Mouse (Mus musculus) liver, postnatal 0 days (tissue): Measurements from ENCODE around the gene Fam163a. TPM values are rescaled to one million over a fixed set of nuclear protein-coding genes. Genes with fewer than 3 reads are reported as not detected.
A peak's percentile ranks its signal among the peaks of the same experiment; 100 is the strongest.

Source experiments
- ATAC-seq: fragments of 200-750 bp; cut with Nextera tagmentation; 2 replicates; pipeline ENCODE4 v1.8.0; 2017; ENCODE audit warnings: mild to moderate bottlenecking, moderate library complexity
- DNase-seq: peaks from one replicate; pipeline ENCODE4 v3.0.0-alpha.2; 2016
- H3K27ac ChIP-seq: fragments of 300-500 bp; sonication (generic); 2 replicates; pipeline ENCODE4 v1.5.1; 2014; ENCODE audit warnings: antibody characterized with exemption, moderate library complexity, mild to moderate bottlenecking, low read depth
- H3K27me3 ChIP-seq: fragments of 300-500 bp; sonication (generic); 2 replicates; pipeline ENCODE4 v1.6.1; 2014; ENCODE audit warnings: low read length, control low read depth, mixed read lengths; ENCODE audit not compliant: insufficient read depth
- H3K36me3 ChIP-seq: fragments of 300-500 bp; sonication (generic); replicated peaks from 2 replicates; pipeline ENCODE4 v1.6.1; 2014; ENCODE audit warnings: mild to moderate bottlenecking, control low read depth, low read length, moderate library complexity, mixed read lengths; ENCODE audit not compliant: insufficient read depth
- H3K4me1 ChIP-seq: fragments of 300-500 bp; sonication (generic); 2 replicates; pipeline ENCODE4 v1.6.1; 2014; ENCODE audit warnings: antibody characterized with exemption, mild to moderate bottlenecking, control low read depth; ENCODE audit not compliant: insufficient read depth
- H3K4me2 ChIP-seq: fragments of 300-500 bp; sonication (generic); 2 replicates; pipeline ENCODE4 v1.6.1; 2014; ENCODE audit warnings: low read depth, mild to moderate bottlenecking, low read length, moderate library complexity, mixed read lengths
- H3K4me3 ChIP-seq: fragments of 300-500 bp; sonication (generic); 2 replicates; pipeline ENCODE4 v1.5.1; 2014; ENCODE audit warnings: low read depth, low read length
- H3K9ac ChIP-seq: fragments of 300-500 bp; sonication (generic); replicated peaks from 2 replicates; pipeline ENCODE4 v1.6.1; 2014; ENCODE audit warnings: mild to moderate bottlenecking, moderate library complexity
- H3K9me3 ChIP-seq: fragments of 300-500 bp; sonication (generic); 2 replicates; pipeline ENCODE4 v1.6.1; 2016; ENCODE audit warnings: mild to moderate bottlenecking, control low read depth, low read length, mixed read lengths
- CTCF ChIP-seq: sonication (generic); IDR thresholded peaks from 2 replicates; pipeline ENCODE4 v1.5.1; 2016; ENCODE audit warnings: antibody characterized with exemption, low read depth
- EP300 ChIP-seq: IDR thresholded peaks from 2 replicates; pipeline ENCODE4 v1.6.1; 2016; ENCODE audit warnings: antibody characterized with exemption, low read depth, mild to moderate bottlenecking
- WGBS: fragments of 180-500 bp; shearing (Covaris S2); extraction: QIAGEN DNeasy Blood & Tissue Kit; methylation state at CpG from one replicate; pipeline ENCODE4 v1.1.7; 2014; ENCODE audit not compliant: insufficient replicate concordance; 5-methylcytosine and 5-hydroxymethylcytosine counted together
- polyA plus RNA-seq: library from polyadenylated mRNA; unstranded; fragments of >200 nt; fragmentation: Nextera tagmentation; extraction: Ambion mirVana; gene quantifications from 2 replicates; pipeline ENCODE4 v1.2.1, GENCODE M21; 2015

Gene Fam163a
- polyA plus RNA-seq, 1 experiment from 2014 or later: 0.07 TPM

DNA sequence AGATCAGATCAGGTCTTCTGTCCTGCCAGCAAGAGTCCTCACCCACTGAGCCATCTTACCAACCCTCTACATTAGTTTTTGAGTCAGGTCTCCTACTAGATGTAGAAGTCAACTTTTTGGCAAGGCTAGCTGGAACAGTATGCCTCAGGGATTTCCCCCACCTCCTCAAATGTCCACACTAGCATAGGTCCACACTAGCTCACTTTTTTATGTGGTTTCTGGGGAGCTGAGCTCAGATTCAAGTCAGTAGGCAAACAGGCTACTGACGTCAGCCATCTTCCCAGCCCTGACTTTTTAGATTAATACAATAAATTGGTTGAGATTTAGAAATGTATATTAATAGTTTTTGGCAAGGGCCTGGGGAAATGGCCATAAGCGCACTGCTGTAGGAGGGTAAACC lies 97.4 kb downstream of the Fam163a start:
- Histone ChIP-seq H3K27ac (no peak overlapping the region), H3K9ac (no peak overlapping the region), H3K9me3 (no peaks in the 10 kb centered on the region), H3K4me3 (no peak overlapping the region), H3K4me1 (no peaks in the 10 kb centered on the region), H3K27me3 (no peaks in the 10 kb centered on the region), H3K36me3 (no peaks in the 10 kb centered on the region), H3K4me2 (no peak overlapping the region)
- 79% methylated on average over 2 of the region's 2 CpGs for WGBS
- ATAC-seq (no peak), DNase-seq (no peak)
- TF ChIP-seq CTCF: no peak
- TF ChIP-seq EP300: no peak

DNA sequence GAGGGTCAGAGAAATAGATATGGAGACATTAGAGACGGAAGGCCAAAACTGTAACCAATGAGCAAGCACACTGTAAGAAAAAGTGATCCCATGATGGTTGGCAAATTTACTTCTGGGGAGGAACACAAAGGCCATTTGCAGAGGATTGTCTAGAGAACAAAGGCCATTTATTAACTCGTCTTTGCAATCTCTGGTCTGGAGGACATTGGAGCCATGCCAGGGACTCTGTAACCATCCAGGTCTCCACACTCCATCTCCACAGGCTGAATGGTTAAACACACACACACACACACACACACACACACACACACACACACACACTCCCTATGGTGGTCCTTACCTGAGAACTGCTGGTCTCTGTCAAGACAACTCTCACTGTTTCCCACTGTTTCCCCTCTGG lies 99.4 kb downstream of the Fam163a start:
- 62% methylated on average over 2 of the region's 2 CpGs for WGBS
- no peak for ATAC-seq
- no peak for DNase-seq
- H3K36me3 ChIP-seq: no peaks in the 10 kb centered on the region
- H3K4me1 ChIP-seq: no peaks in the 10 kb centered on the region
- no peaks in the 10 kb centered on the region for H3K9me3 ChIP-seq
- TF ChIP-seq CTCF (no peak), EP300 (no peak)
- H3K4me3 ChIP-seq: no peak overlapping the region
- no peak overlapping the region for H3K9ac ChIP-seq
- H3K27ac ChIP-seq: no peak overlapping the region
- H3K4me2 ChIP-seq: no peak overlapping the region
- H3K27me3 ChIP-seq: no peaks in the 10 kb centered on the region

GRCm38 (mm10) chr1:156103763-156104162 lies 101.1 kb downstream of the Fam163a start:
- Histone ChIP-seq H3K9me3 (no peaks in the 10 kb centered on the region), H3K27ac (no peak overlapping the region), H3K9ac (no peak overlapping the region), H3K4me2 (no peak overlapping the region), H3K4me1 (no peaks in the 10 kb centered on the region), H3K27me3 (no peaks in the 10 kb centered on the region), H3K36me3 (no peaks in the 10 kb centered on the region), H3K4me3 (no peak overlapping the region)
- DNase-seq (no peak), ATAC-seq (no peak)
- TF ChIP-seq EP300 (no peak), CTCF (0 out of 2 replicates have a peak, but pooled peaks have one; percentile 8)
- WGBS: 58% methylated on average over 2 of the region's 2 CpGs

DNA sequence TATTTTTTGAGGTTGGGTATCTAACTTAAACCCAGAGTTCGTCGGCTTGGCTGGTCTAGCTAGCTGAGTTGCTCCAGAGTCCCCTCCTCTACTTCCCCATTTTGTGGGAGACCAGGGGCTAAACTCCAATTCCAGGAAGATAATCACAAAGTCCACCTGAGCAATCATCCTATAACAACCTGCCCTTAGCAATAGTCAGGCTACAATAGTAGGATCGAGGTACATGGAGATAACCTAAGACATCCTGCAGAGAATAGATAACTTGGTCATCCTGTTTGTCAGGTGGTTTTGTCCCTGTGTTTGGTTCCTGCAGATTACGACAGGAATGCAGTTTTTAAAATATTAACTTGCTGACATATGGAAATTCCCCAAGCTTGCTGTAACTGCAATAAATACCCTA lies 113.0 kb downstream of the Fam163a start:
- Histone ChIP-seq H3K27ac (no peak overlapping the region), H3K9ac (no peak overlapping the region), H3K36me3 (no peaks in the 10 kb centered on the region), H3K27me3 (no peaks in the 10 kb centered on the region), H3K9me3 (no peaks in the 10 kb centered on the region), H3K4me1 (no peaks in the 10 kb centered on the region), H3K4me3 (no peak overlapping the region), H3K4me2 (no peak overlapping the region)
- DNase-seq (no peak), ATAC-seq (no peak)
- TF ChIP-seq EP300 (peak; percentile 66), CTCF (no peak)
- 31% methylated on average over 4 of the region's 4 CpGs for WGBS

- H3K27me3 ChIP-seq: no peaks in the 10 kb centered on the region
- no peaks in the 10 kb centered on the region for H3K36me3 ChIP-seq
- TF ChIP-seq EP300: no peak
- TF ChIP-seq CTCF: no peak
- H3K27ac ChIP-seq: no peak overlapping the region
- ATAC-seq: no peak
- H3K4me3 ChIP-seq: no peak overlapping the region
- H3K4me2 ChIP-seq: no peak overlapping the region
- no peaks in the 10 kb centered on the region for H3K4me1 ChIP-seq
- H3K9me3 ChIP-seq: no peaks in the 10 kb centered on the region
- H3K9ac ChIP-seq: no peak overlapping the region
- WGBS: 76% methylated on average over 4 of the region's 4 CpGs
- DNase-seq: no peak
Measured at GRCm38 (mm10) chr1:156090042-156090441, 114.8 kb downstream of the Fam163a start.

DNA sequence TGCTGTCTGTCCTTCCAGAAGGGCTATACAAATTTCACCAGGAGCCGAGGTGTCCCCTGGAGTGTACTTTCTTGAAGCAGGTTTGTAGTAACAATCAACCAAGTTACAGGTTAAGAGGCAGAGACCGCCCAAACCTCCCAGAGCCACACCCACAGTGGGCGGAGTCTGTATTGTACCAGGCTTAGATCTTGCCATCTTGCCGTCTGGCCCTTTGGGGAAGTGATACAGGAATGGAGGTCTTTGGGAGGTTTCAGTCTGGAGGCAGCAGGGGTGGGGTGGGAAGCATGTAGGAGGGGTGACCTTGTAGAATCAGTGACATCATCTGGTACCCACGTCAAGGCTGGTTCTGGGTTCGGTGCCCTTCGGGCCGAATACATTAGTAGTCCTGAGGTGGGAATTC lies 115.3 kb downstream of the Fam163a start:
- DNase-seq: peak; percentile 45
- H3K36me3 ChIP-seq: no peaks in the 10 kb centered on the region
- WGBS: 73% methylated on average over 8 of the region's 8 CpGs
- no peak overlapping the region for H3K27ac ChIP-seq
- no peaks in the 10 kb centered on the region for H3K27me3 ChIP-seq
- no peak overlapping the region for H3K9ac ChIP-seq
- no peak overlapping the region for H3K4me2 ChIP-seq
- no peaks in the 10 kb centered on the region for H3K9me3 ChIP-seq
- no peak for ATAC-seq
- TF ChIP-seq EP300 (no peak), CTCF (no peak)
- H3K4me1 ChIP-seq: no peaks in the 10 kb centered on the region
- H3K4me3 ChIP-seq: no peak overlapping the region

- H3K27ac ChIP-seq: no peak overlapping the region
- ATAC-seq (no peak), DNase-seq (no peak)
- no peak overlapping the region for H3K4me3 ChIP-seq
- H3K27me3 ChIP-seq: no peaks in the 10 kb centered on the region
- no peak overlapping the region for H3K4me2 ChIP-seq
- H3K9ac ChIP-seq: no peak overlapping the region
- H3K9me3 ChIP-seq: no peaks in the 10 kb centered on the region
- TF ChIP-seq EP300 (no peak), CTCF (no peak)
- no peaks in the 10 kb centered on the region for H3K4me1 ChIP-seq
- WGBS: 54% methylated on average over 5 of the region's 5 CpGs
- H3K36me3 ChIP-seq: no peaks in the 10 kb centered on the region
Measured at GRCm38 (mm10) chr1:156087586-156087985, 117.2 kb downstream of the Fam163a start.
